Mouse (Mus musculus): ENCODE data around the gene Clvs2. TPM values are rescaled to one million over a fixed set of nuclear protein-coding genes. Genes with fewer than 3 reads are reported as not detected.

Gene Clvs2
- polyA plus RNA-seq, 1 experiment from 2014 or later, result 1.0 TPM

DNA sequence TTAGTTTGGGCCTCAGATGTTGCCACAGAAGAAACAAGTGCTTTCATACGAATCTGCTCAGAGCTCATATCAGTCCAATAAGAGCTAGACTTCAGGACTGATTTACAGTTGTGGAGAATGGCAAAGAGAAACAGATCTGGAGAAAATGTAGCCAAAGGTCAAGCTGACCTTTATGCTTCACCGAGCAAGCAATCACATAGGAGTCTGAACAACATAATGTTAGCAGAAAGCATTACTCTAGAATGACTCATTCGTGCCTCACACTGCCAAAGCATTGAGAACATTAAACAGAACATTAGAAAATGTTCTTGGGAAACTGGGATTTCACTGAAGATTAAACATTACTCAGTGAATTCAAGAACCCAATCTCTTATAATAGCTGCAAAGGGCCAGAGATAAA, 66.5 kb downstream of the Clvs2 start:
- Histone ChIP-seq H3K36me3 (ENCODE audit: control insufficient read depth, insufficient read depth, low read length) (no peaks in the 10 kb centered on the region), H3K4me3 (ENCODE audit: low read depth, low read length) (no peak overlapping the region), H3K9me3 (ENCODE audit: control insufficient read depth, low read length) (no peaks in the 10 kb centered on the region), H3K4me2 (ENCODE audit: low read length) (no peak overlapping the region), H3K9ac (ENCODE audit: low read length) (no peak overlapping the region), H3K27me3 (replicated peaks; ENCODE audit: control insufficient read depth, insufficient read depth, low read length) (no peaks in the 10 kb centered on the region), H3K27ac (ENCODE audit: low read depth) (no peak overlapping the region), H3K4me1 (replicated peaks; ENCODE audit: control insufficient read depth, insufficient read depth, low read length) (0 out of 2 replicates have a peak, but pooled peaks cover 4% of the 10 kb centered on the region)
- no peak for DNase-seq (ENCODE audit: low spot score)
- 22% methylated on average over 3 of the region's 3 CpGs for WGBS
- ATAC-seq (replicated peaks; ENCODE audit: low FRiP score, low TSS enrichment, low read depth), result 0 out of 2 replicates have a peak, but pooled peaks have one; percentile 15

DNA sequence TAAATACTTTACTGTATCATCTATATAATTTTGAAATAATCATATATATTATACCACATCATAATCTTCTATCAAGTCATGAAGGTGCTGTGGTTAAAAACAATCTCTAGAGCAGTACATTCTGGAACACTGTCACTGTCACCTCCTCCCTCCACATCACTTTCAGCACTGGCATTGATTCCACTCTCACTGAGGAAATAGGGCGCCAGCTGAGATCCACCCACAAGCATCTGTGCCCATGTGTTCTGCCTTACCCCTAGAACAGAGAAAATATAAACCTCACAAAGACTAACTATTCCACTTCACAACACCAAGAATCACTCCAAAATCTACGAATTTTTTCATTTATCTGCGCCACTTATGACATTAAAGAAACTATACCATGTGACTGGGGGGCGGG, 84.2 kb downstream of the Clvs2 start:
- Histone ChIP-seq H3K9ac (ENCODE audit: low read length) (no peak overlapping the region), H3K4me1 (replicated peaks; ENCODE audit: control insufficient read depth, insufficient read depth, low read length) (no peaks in the 10 kb centered on the region), H3K27ac (ENCODE audit: low read depth) (no peak overlapping the region), H3K4me2 (ENCODE audit: low read length) (no peak overlapping the region), H3K27me3 (replicated peaks; ENCODE audit: control insufficient read depth, insufficient read depth, low read length) (no peaks in the 10 kb centered on the region), H3K9me3 (ENCODE audit: control insufficient read depth, low read length) (no peaks in the 10 kb centered on the region), H3K36me3 (ENCODE audit: control insufficient read depth, insufficient read depth, low read length) (no peaks in the 10 kb centered on the region), H3K4me3 (ENCODE audit: low read depth, low read length) (no peak overlapping the region)
- ATAC-seq (replicated peaks; ENCODE audit: low FRiP score, low TSS enrichment, low read depth), result no peak
- WGBS, result 81% methylated on average over 4 of the region's 4 CpGs
- no peak for DNase-seq (ENCODE audit: low spot score)

Other genes with a start within 250 kb of the Clvs2 start
- gene Sult3a2, start 161.9 kb upstream of the Clvs2 start, polyA plus RNA-seq (2014; fragmentation: Nextera tagmentation; extraction: Ambion mirVana), result not detected in 2 replicates
- not detected in 2 replicates for gene Sult3a1, start 233.0 kb upstream of the Clvs2 start, polyA plus RNA-seq (2014; fragmentation: Nextera tagmentation; extraction: Ambion mirVana)